Mouse (Mus musculus) MEL (cell line): ENCODE measurements around the gene Tbc1d2b. TPM values are rescaled to one million over a fixed set of nuclear protein-coding genes. Genes with fewer than 3 reads are reported as not detected.
A peak's percentile ranks its signal among the peaks of the same experiment; 100 is the strongest.

Experiments
- DNase-seq: peaks from one replicate; pipeline ENCODE4 v3.0.0; 2011; ENCODE audit warnings: low read depth, low spot score
- H3K27ac ChIP-seq: 2 replicates; pipeline ENCODE4 v1.5.1; 2012; ENCODE audit warnings: low read depth, mild to moderate bottlenecking, control low read depth, low read length, moderate library complexity; ENCODE audit not compliant: control insufficient read depth
- H3K27me3 ChIP-seq, 2 experiments: fragments of 150-350 bp in 1 of 2; sonication (generic) in 1 of 2; 2 replicates each; pipeline ENCODE4 v1.6.1; 2012; ENCODE audit warnings: low read length in 2 of 2, mild to moderate bottlenecking in 2 of 2, improper control_type of control experiment in 1 of 2, moderate library complexity in 1 of 2; ENCODE audit not compliant: insufficient read depth in 2 of 2, control insufficient read depth in 1 of 2
- H3K36me3 ChIP-seq, 2 experiments: 2 replicates each; pipeline ENCODE4 v1.6.1; 2012 to 2014; ENCODE audit warnings: low read length in 2 of 2, improper control_type of control experiment in 1 of 2, inconsistent platforms in 1 of 2, mild to moderate bottlenecking in 1 of 2; ENCODE audit not compliant: insufficient read depth in 2 of 2, control insufficient read depth in 1 of 2
- H3K4me1 ChIP-seq, 2 experiments: fragments of 150-350 bp in 1 of 2; sonication (generic) in 1 of 2; 2 replicates each; pipeline ENCODE4 v1.6.1; 2012; ENCODE audit warnings: low read length in 2 of 2, improper control_type of control experiment in 1 of 2, mild to moderate bottlenecking in 1 of 2; ENCODE audit not compliant: insufficient read depth in 2 of 2, control insufficient read depth in 1 of 2
- H3K4me3 ChIP-seq, 2 experiments: fragments of 150-350 bp in 1 of 2; sonication (generic) in 1 of 2; 2 replicates each; pipeline ENCODE4 v1.5.1; 2012; ENCODE audit warnings: low read depth in 2 of 2, low read length in 2 of 2, mild to moderate bottlenecking in 2 of 2, moderate library complexity in 2 of 2, control low read depth in 1 of 2, improper control_type of control experiment in 1 of 2; ENCODE audit not compliant: control insufficient read depth in 1 of 2, insufficient read depth in 1 of 2
- H3K79me2 ChIP-seq: 2 replicates; pipeline ENCODE4 v1.6.1; 2012; ENCODE audit warnings: mild to moderate bottlenecking, low read length, moderate library complexity; ENCODE audit not compliant: control insufficient read depth, poor library complexity, insufficient read depth
- H3K9ac ChIP-seq: 2 replicates; pipeline ENCODE4 v1.6.1; 2012; ENCODE audit warnings: low read depth, mild to moderate bottlenecking, control low read depth, low read length, moderate library complexity; ENCODE audit not compliant: control insufficient read depth, poor library complexity, severe bottlenecking
- H3K9me3 ChIP-seq: fragments of 150-350 bp; sonication (generic); replicated peaks from 2 replicates; pipeline ENCODE4 v1.6.1; 2012; ENCODE audit warnings: mild to moderate bottlenecking, low read length, improper control_type of control experiment, moderate library complexity; ENCODE audit not compliant: insufficient read depth
- BHLHE40 ChIP-seq: IDR thresholded peaks from 2 replicates; pipeline ENCODE4 v1.6.1; 2012; ENCODE audit warnings: low read depth, mild to moderate bottlenecking, inconsistent platforms, low read length, improper control_type of control experiment, borderline replicate concordance
- E2F4 ChIP-seq: IDR thresholded peaks from 2 replicates; pipeline ENCODE4 v1.6.1; 2011; ENCODE audit warnings: low read depth, low read length, improper control_type of control experiment, borderline replicate concordance
- ETS1 ChIP-seq: IDR thresholded peaks from 2 replicates; pipeline ENCODE4 v1.6.1; 2012; ENCODE audit warnings: low read depth, mild to moderate bottlenecking, inconsistent platforms, low read length, improper control_type of control experiment, moderate library complexity
- HCFC1 ChIP-seq: IDR thresholded peaks from 2 replicates; pipeline ENCODE4 v1.6.1; 2012; ENCODE audit warnings: low read depth, mild to moderate bottlenecking, inconsistent platforms, low read length, improper control_type of control experiment, moderate library complexity
- MAFK ChIP-seq: IDR thresholded peaks from 2 replicates; pipeline ENCODE4 v1.6.1; 2011; ENCODE audit warnings: low read depth, mild to moderate bottlenecking, low read length, improper control_type of control experiment, borderline replicate concordance
- MAX ChIP-seq: IDR thresholded peaks from 2 replicates; pipeline ENCODE4 v1.6.1; 2011; ENCODE audit warnings: low read length, improper control_type of control experiment
- MXI1 ChIP-seq: IDR thresholded peaks from 2 replicates; pipeline ENCODE4 v1.6.1; 2011; ENCODE audit warnings: mild to moderate bottlenecking, low read depth, low read length, improper control_type of control experiment
- MYC ChIP-seq: IDR thresholded peaks from 2 replicates; pipeline ENCODE4 v1.6.1; 2011; ENCODE audit warnings: low read depth, mild to moderate bottlenecking, low read length, improper control_type of control experiment, moderate library complexity
- NELFE ChIP-seq: IDR thresholded peaks from 2 replicates; pipeline ENCODE4 v1.6.1; 2011; ENCODE audit warnings: low read depth, low read length, improper control_type of control experiment
- NRF1 ChIP-seq: IDR thresholded peaks from 2 replicates; pipeline ENCODE4 v1.6.1; 2014; ENCODE audit warnings: low read depth, mild to moderate bottlenecking, inconsistent platforms, low read length, improper control_type of control experiment, moderate library complexity; ENCODE audit not compliant: poor library complexity, insufficient read depth, severe bottlenecking
- POLR2A ChIP-seq, 2 experiments: IDR thresholded peaks; 2 replicates each; pipeline ENCODE4 v1.6.1; 2011 to 2012; ENCODE audit warnings: low read length in 2 of 2, mild to moderate bottlenecking in 2 of 2, control low read depth in 1 of 2, improper control_type of control experiment in 1 of 2, low read depth in 1 of 2, moderate library complexity in 1 of 2; ENCODE audit not compliant: control insufficient read depth in 1 of 2, insufficient read depth in 1 of 2, poor library complexity in 1 of 2
- RAD21 ChIP-seq: IDR thresholded peaks from 2 replicates; pipeline ENCODE4 v1.6.1; 2011; ENCODE audit warnings: mild to moderate bottlenecking, low read depth, low read length, improper control_type of control experiment
- TAL1 ChIP-seq: IDR thresholded peaks from 2 replicates; pipeline ENCODE4 v1.6.1; 2012; ENCODE audit warnings: mild to moderate bottlenecking, inconsistent platforms, low read length, moderate library complexity, mixed read lengths
- TCF12 ChIP-seq: IDR thresholded peaks from 2 replicates; pipeline ENCODE4 v1.6.1; 2014; ENCODE audit warnings: low read depth, mild to moderate bottlenecking, inconsistent platforms, low read length, improper control_type of control experiment, moderate library complexity
- UBTF ChIP-seq: IDR thresholded peaks from 2 replicates; pipeline ENCODE4 v1.6.1; 2012; ENCODE audit warnings: low read depth, mild to moderate bottlenecking, inconsistent platforms, low read length, improper control_type of control experiment, moderate library complexity, borderline replicate concordance; ENCODE audit not compliant: insufficient read depth
- USF1 ChIP-seq: IDR thresholded peaks from 2 replicates; pipeline ENCODE4 v1.6.1; 2014; ENCODE audit warnings: low read depth, mild to moderate bottlenecking, inconsistent platforms, low read length, improper control_type of control experiment, moderate library complexity
- ZC3H11A ChIP-seq: IDR thresholded peaks from 2 replicates; pipeline ENCODE4 v1.6.1; 2012; ENCODE audit warnings: low read depth, mild to moderate bottlenecking, inconsistent platforms, low read length, improper control_type of control experiment
- ZKSCAN1 ChIP-seq: IDR thresholded peaks from 2 replicates; pipeline ENCODE4 v1.6.1; 2012; ENCODE audit warnings: low read depth, mild to moderate bottlenecking, inconsistent platforms, low read length, improper control_type of control experiment, moderate library complexity
- polyA plus RNA-seq, 2 experiments: library from polyadenylated mRNA; stranded (reverse) in 1 of 2; unstranded in 1 of 2; fragments of >175 nt in 1 of 2; fragments of >200 nt in 1 of 2; gene quantifications; 2 replicates each; pipeline versions ENCODE4 v1.2.1 to v1.2.4; 2012; ENCODE audit warnings: low replicate concordance in 2 of 2, low read depth in 1 of 2; ENCODE audit not compliant: insufficient read length in 2 of 2, insufficient read depth in 1 of 2, missing spikeins in 1 of 2
- total RNA-seq: library from RNA; depleted of rRNA; stranded (reverse); fragments of 300-350 nt; gene quantifications from 2 replicates; pipeline ENCODE4 v1.2.3, GENCODE M21; 2012

The Tbc1d2b gene
- total and polyA plus RNA-seq, 3 experiments = 7.1 to 12.6 TPM; not detected in 1

- Histone ChIP-seq H3K4me1 (no peaks in the 10 kb centered on the region), H3K79me2 (no peaks in the 10 kb centered on the region), H3K9me3 (no peaks in the 10 kb centered on the region), H3K9ac (no peak overlapping the region), H3K27ac (no peak overlapping the region), H3K27me3 (no peaks in the 10 kb centered on the region), H3K4me3 (no peak overlapping the region), H3K36me3 (no peaks in the 10 kb centered on the region)
- TF ChIP-seq USF1 (peak; percentile 66; the same call in 1 of the 2 replicates), NELFE (no peak), POLR2A (IDR thresholded peaks at IDR 0.05; ENCODE audit: control insufficient read depth in 1 of 2, insufficient read depth in 1 of 2, low read depth in 1 of 2, low read length in 2 of 2, poor library complexity in 1 of 2) (no peak), TCF12 (no peak), RAD21 (no peak)
- no peak for DNase-seq
Observed at GRCm38 (mm10) chr9:90198531-90199449, 71.8 kb downstream of the Tbc1d2b start.

- Histone ChIP-seq H3K9me3 (no peaks in the 10 kb centered on the region), H3K4me3 (no peak overlapping the region), H3K27me3 (no peaks in the 10 kb centered on the region), H3K9ac (no peak overlapping the region), H3K4me1 (no peaks in the 10 kb centered on the region), H3K79me2 (no peaks in the 10 kb centered on the region), H3K27ac (no peak overlapping the region), H3K36me3 (no peaks in the 10 kb centered on the region)
- no peak for DNase-seq
- no peak for TF ChIP-seq MXI1
- no peak for TF ChIP-seq NRF1
- TF ChIP-seq UBTF = no peak
- TF ChIP-seq MAX = no peak
- TF ChIP-seq TAL1 = no peak
- TF ChIP-seq BHLHE40 = no peak
- TF ChIP-seq POLR2A (IDR thresholded peaks at IDR 0.05; ENCODE audit: control insufficient read depth in 1 of 2, insufficient read depth in 1 of 2, low read depth in 1 of 2, low read length in 2 of 2, poor library complexity in 1 of 2) = no peak
Observed at GRCm38 (mm10) chr9:90197866-90198383, 72.7 kb downstream of the Tbc1d2b start.

- Histone ChIP-seq H3K27ac (no peak overlapping the region), H3K36me3 (no peaks in the 10 kb centered on the region), H3K9me3 (no peaks in the 10 kb centered on the region)
Observed at GRCm38 (mm10) chr9:90197116-90197665, 73.4 kb downstream of the Tbc1d2b start.

More at GRCm38 (mm10) chr9:90197116-90197665, 73.4 kb downstream of the Tbc1d2b start:
- Histone ChIP-seq H3K4me3 (no peak overlapping the region), H3K79me2 (no peaks in the 10 kb centered on the region), H3K4me1 (no peaks in the 10 kb centered on the region), H3K27me3 (no peaks in the 10 kb centered on the region), H3K9ac (no peak overlapping the region)
- no peak for TF ChIP-seq E2F4
- TF ChIP-seq MXI1 = no peak
- no peak for TF ChIP-seq TCF12
- TF ChIP-seq MAFK = no peak
- TF ChIP-seq ETS1 = no peak
- TF ChIP-seq HCFC1 = no peak
- TF ChIP-seq ZC3H11A = no peak
- TF ChIP-seq ZKSCAN1 = no peak
- TF ChIP-seq MYC = no peak
- no peak for DNase-seq
